Mouse (Mus musculus) ZHBTc4 (cell line): ENCODE data around the gene Gsto1.

Source experiments
- DNase-seq: peaks from one replicate; pipeline ENCODE4 v3.0.0-alpha.2; 2011; ENCODE audit warnings: low read depth, low spot score

Gene Gsto1

DNA sequence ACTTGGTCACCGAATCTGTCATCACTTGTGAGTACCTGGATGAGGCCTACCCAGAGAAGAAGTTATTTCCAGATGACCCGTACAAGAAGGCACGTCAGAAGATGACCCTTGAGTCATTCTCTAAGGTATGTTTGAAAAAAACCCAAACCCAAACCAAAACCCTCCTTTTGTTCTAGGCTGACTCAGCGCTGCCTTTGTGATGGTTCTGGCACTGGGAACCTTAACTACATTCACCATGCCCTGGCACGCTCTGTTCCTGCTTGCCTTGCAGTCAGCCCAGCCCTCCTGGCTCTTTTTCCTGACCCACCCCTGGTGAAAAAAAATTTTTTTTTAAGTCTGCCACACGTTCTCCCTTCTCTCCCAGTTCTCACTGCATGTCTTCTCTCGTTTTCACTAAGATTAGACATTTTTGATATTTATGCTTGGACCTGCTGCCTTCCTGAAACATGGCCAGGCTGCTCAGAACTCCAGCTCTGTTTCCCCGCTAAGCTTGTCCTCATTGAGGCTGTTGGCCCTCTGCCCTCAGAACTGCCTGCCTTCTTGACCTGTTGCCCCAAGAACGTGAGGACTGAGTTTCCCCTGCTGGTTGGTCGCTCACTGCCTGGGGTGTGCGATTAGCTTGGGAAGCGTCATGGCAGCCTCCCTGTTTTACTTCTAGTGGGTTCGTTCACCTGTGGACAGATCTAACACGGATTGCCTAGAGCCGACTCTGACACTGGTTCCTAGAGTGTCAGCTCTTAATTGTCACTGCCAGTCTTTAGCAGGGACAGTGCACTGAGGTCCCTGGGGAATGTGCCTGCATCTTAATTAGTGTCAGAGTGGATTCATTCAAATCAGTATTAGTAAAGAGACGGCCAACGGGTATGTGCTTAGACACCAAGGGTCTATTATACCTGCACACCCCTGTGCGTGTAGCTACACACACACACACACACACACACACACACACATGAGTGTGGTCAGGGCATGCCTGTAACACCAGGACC lies 3.5 kb downstream of the Gsto1 start:
- no peak for DNase-seq

DNA sequence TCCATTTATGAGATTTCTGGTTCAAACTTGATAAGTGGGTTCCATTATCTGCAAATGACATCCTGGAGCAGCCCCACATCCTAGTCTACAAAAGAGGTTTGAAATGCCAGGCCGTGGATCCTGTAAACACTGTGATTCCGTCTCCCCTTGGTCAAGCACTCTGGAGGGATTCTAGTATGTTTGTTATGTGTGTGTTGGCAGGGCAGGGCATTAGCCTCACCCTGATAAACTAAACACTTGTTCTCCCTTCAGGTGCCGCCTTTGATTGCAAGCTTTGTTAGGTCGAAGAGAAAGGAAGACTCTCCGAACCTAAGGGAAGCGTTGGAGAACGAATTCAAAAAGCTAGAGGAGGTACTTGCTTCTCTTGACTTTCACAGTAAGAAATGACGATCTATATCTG lies 4.4 kb downstream of the Gsto1 start:
- DNase-seq: no peak

GRCm38 (mm10) chr19:47862581-47862980 lies 7.8 kb downstream of the Gsto1 start:
- DNase-seq: no peak

GRCm38 (mm10) chr19:47864051-47864450 lies 9.3 kb downstream of the Gsto1 start:
- no peak for DNase-seq

GRCm38 (mm10) chr19:47864721-47865120 lies 10.0 kb downstream of the Gsto1 start:
- no peak for DNase-seq

- DNase-seq: peak; percentile 97
Measured at GRCm38 (mm10) chr19:47865353-47865947, 10.7 kb downstream of the Gsto1 start, which contains the start of gene Gsto2. Gsto2 (plus strand) TSS chr19:47865534.

DNA sequence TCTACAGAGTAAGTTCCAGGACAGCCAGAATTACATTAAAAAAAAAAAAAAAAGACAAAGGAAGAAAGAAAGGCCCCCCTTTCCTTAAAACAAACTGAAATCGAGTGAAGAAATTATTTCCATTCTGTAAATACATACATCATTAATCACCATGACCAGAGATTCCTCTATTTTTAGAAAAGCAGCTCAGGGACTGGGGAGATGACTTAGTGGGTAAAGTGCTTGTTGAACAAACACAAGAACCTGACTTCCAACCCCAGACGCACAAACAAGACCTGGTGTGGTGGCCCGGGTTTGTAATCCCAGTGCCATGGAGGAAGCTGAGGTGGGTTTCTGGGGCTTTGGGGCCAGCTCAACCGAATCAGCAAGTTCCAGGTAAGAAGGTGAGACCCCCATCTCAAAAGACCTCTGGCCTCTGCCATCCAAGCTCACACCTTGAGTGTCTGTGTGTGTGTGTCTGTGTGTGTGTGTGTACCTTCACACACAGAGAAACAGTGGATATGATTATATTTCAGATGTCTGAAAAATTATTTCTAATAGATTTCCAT lies 12.9 kb downstream of the Gsto1 start:
- no peak for DNase-seq

DNA sequence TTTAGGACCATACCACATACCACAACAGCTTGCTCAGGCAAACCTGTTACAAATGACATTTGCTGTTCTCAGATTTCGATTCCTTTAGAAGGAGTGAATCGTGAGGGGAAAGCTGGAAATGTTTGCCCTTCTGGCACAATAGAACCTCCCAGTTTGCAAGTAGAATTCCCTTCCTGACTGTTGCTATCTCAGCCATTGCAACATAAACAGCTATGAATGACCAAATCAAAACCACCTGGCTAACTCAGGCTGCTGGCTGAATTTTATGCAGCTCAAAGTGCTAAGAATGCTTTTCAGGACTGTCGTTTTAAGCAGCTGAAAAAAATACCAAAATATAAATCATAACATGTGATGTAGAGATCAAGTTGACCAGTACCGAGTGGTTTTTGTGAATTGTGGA lies 14.2 kb downstream of the Gsto1 start:
- no peak for DNase-seq

DNA sequence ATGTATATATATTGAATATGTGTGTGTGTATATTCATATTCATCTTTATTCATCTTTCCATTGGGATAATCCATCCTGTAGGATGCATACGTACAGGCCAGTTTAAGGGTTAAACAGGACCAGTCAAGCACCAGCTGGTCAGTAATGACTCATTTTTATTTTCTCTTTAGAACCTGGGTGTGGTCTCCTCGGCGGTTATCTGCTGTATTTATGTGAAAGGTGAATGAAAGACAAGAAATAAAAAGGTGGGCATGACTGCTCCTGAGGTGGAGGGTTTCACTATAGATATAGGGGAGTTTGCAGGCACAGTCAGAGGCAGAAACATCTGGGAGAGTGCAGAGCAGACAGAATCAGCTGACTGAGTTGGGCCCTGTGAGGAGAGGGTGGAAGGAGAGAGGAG lies 14.7 kb downstream of the Gsto1 start:
- DNase-seq: no peak

- DNase-seq: no peak
Measured at GRCm38 (mm10) chr19:47870102-47870666, 15.4 kb downstream of the Gsto1 start.

DNA sequence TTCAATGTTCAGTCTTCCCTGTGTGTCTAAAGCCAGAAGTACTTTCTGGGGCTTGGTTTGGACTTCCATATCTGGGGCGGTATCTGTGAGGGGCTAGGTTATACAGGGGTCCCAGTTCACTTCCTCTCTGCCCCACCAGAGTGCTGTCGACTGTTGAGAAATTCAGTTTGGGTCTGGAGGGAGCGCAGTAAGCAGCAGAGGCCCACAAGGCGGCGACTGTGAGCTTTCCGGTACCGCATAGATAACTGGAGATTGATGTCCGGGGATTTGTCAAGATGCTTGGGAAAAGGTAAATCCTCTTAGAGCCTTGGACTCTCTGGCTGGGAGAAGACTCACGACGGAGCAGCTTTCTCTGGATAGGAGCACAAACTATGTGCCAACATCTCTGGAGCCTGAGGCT lies 16.7 kb downstream of the Gsto1 start:
- no peak for DNase-seq

GRCm38 (mm10) chr19:47876252-47876651 lies 21.5 kb downstream of the Gsto1 start:
- DNase-seq: peak; percentile 30

- DNase-seq: no peak
Measured at GRCm38 (mm10) chr19:47881538-47881937, 26.8 kb downstream of the Gsto1 start.

DNA sequence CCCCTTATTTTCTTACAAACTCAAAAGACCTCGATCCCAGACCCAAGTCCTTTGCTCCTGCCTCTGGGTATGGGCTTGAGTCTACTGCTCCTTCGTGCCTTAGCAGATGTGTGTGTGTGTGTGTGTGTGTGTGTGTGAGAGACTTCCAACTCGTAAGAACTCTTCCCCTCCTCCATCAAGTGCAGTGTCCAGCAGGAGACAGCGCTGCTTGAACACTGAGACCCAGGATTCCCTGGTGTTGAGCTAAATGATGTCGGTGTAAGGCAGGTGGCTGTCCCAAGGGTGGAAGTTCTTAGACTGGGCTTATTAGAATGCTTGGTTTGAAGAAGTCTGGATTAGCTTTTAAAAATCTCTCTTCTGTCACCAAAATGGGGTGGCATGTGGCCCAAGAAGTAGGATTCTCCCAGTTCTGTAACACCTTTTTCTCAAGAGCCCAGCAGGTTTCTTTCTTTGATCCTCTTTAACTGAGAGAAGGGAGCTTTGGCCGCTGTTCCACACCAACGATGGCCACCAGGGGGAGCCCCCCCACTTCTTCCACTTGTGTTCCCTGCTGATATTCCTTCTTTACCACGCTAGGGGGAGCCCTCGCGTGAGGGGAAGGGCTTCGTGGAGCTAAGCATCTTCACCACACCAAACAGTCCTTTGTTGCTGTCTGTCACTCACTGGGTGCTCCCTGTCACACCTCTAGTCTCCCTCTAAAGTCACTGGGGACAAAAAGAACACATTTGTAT lies 27.5 kb downstream of the Gsto1 start:
- DNase-seq: peak; percentile 93

GRCm38 (mm10) chr19:47882882-47883254 lies 28.1 kb downstream of the Gsto1 start:
- no peak for DNase-seq

DNA sequence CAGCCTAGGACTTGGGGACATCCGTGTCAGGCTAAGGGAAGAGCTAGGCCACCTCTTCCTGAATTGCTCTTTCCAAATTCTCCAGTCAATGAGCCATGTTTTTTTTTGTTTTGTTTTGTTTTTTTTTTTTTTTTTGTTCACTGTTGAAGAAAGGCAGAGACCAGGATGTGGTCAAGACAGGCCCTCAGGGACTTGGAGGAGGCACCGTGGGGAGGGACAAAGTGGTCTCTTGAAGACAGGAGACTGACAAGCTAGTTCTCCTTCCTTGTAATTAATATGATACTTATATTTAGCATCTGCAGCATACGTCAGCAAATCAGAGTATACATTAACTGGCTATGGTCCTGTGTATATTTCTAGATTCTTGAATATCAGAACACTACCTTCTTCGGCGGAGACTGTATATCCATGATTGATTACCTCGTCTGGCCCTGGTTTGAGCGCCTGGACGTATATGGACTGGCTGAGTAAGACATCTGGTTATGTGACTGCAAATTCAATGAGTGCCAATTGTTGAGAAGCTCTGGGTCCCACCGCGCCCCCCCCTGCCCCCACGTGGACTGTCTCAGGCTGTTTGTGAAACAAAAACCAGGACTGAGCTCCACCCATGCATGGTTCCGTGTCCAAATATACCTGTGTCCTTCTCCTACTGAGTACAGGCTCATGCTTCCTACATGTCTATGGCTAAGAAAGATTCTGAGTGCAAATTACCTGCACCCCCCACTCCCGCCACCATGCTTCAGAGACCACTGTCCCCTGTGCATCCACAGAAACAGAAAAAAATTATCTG lies 29.7 kb downstream of the Gsto1 start:
- no peak for DNase-seq

- no peak for DNase-seq
Measured at GRCm38 (mm10) chr19:47885191-47885743, 30.5 kb downstream of the Gsto1 start.

- DNase-seq: no peak
Measured at GRCm38 (mm10) chr19:47885886-47886285, 31.1 kb downstream of the Gsto1 start.

DNA sequence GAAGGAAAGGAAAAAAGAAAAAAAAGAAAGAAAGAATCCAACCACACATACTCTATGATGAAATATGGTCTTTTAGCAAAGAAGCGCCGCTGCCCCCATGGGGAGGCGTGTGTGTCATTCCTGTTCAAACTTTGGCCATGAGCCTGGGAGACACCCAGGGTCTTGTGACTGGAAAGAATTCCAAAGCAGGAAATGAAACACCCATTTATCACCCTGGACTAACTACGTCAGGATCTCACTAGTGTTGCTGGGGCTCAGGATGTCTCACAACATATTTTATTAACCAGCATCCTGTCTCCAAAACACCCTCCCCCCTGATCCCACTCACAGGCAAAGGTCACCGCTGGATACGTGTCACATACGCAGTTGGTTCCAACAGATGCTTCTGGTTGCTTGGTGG lies 31.8 kb downstream of the Gsto1 start:
- DNase-seq: no peak

GRCm38 (mm10) chr19:47887417-47887816 lies 32.6 kb downstream of the Gsto1 start:
- DNase-seq: no peak

DNA sequence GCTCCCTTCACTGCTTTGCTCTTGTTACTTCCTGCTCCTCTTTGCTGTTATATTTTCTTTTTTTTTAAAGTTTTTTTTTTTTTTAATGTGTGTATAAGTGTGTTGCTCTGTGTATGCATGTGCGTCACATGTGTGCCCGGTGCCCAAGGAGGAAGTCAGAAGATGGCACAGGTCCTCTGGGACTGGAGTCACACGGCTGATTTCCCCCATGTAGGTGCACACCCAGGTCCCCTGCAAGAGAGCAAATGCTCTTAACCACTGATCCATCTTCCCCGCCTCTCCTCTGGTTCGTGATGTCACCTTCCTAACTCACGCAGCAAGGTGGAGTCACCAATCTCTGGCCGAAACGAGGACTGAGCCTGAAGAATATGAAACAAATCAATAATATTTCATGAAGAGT lies 33.3 kb downstream of the Gsto1 start:
- DNase-seq: no peak
